Mouse (Mus musculus) liver, adult 2 months (tissue): Measurements from ENCODE around the gene Man2b1.

Experiments
- CTCF ChIP-seq: fragments of 200-500 bp; IDR thresholded peaks from 2 replicates; pipeline ENCODE4 v1.5.1; 2011; ENCODE audit warnings: low read depth, low read length, control low read depth
- POLR2A ChIP-seq: fragments of 200-500 bp; IDR thresholded peaks from 2 replicates; pipeline ENCODE4 v1.6.1; 2011; ENCODE audit warnings: low read length, control low read depth; ENCODE audit not compliant: insufficient read depth; ENCODE audit errors: extremely low read depth

DNA sequence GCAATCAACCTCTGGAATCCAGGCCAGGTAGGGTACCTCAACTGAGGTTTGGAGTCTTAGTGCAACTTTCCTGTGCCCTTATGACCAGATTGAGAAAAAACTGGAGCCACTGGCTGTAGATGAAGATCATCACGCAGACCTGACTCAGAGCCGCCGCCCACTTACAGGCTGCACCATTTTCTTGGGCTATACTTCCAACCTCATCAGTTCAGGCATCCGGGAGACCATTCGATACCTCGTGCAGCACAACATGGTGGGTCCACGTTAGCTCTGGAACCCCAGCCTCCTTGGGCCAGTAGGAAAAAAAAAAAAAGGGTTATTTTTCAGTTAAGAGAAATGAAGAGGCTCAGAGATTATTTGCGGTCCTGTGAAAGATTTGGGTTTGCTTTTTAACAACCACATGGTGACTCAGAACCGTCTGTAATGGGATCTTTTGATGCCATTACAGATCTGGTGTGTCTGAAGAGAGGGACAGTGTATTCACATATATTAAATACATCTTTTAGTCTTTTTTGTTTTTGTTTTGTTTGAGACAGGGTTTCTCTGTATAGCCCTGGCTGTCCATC is 10.6 kb upstream of the Man2b1 start:
- TF ChIP-seq CTCF (no peak), POLR2A (no peak)
